Mouse (Mus musculus) liver, embryonic 15.5 days (tissue): ENCODE results near the gene Zfp84. TPM values are rescaled to one million over a fixed set of nuclear protein-coding genes. Genes with fewer than 3 reads are reported as not detected.

Experiments
- ATAC-seq: fragments of 200-750 bp; cut with Nextera tagmentation; 2 replicates; pipeline ENCODE4 v1.8.0; 2017; ENCODE audit warnings: moderate number of reproducible peaks, mild to moderate bottlenecking, moderate library complexity; ENCODE audit not compliant: insufficient read depth
- H3K27ac ChIP-seq: fragments of 300-500 bp; sonication (generic); replicated peaks from 2 replicates; pipeline ENCODE4 v1.5.1; 2015; ENCODE audit warnings: mild to moderate bottlenecking, inconsistent platforms
- H3K27me3 ChIP-seq: fragments of 300-500 bp; sonication (generic); 2 replicates; pipeline ENCODE4 v1.6.1; 2015; ENCODE audit warnings: mild to moderate bottlenecking, inconsistent platforms
- H3K36me3 ChIP-seq: fragments of 300-500 bp; sonication (generic); replicated peaks from 2 replicates; pipeline ENCODE4 v1.6.1; 2015; ENCODE audit warnings: moderate library complexity, mild to moderate bottlenecking, inconsistent platforms
- H3K4me1 ChIP-seq: fragments of 300-500 bp; sonication (generic); replicated peaks from 2 replicates; pipeline ENCODE4 v1.6.1; 2015; ENCODE audit warnings: inconsistent platforms
- H3K4me2 ChIP-seq: fragments of 300-500 bp; sonication (generic); 2 replicates; pipeline ENCODE4 v1.6.1; 2015; ENCODE audit warnings: moderate library complexity, mild to moderate bottlenecking, inconsistent platforms
- H3K4me3 ChIP-seq: fragments of 300-500 bp; sonication (generic); replicated peaks from 2 replicates; pipeline ENCODE4 v1.5.1; 2015; ENCODE audit warnings: mild to moderate bottlenecking, inconsistent platforms
- H3K9ac ChIP-seq: fragments of 300-500 bp; sonication (generic); 2 replicates; pipeline ENCODE4 v1.6.1; 2015; ENCODE audit warnings: moderate library complexity, mild to moderate bottlenecking, inconsistent platforms
- H3K9me3 ChIP-seq: fragments of 300-500 bp; sonication (generic); replicated peaks from 2 replicates; pipeline ENCODE4 v1.6.1; 2016; ENCODE audit warnings: inconsistent platforms
- WGBS: fragments of 180-500 bp; shearing (Covaris S2); methylation state at CpG from one replicate; pipeline ENCODE4 v1.1.7; 2015; ENCODE audit warnings: mixed read lengths; ENCODE audit not compliant: insufficient replicate concordance; 5-methylcytosine and 5-hydroxymethylcytosine counted together
- microRNA counts: library from miRNA; unstranded; fragments of <30 nt; microRNA quantifications from one replicate; lab custom pipeline; 2016
- microRNA-seq: library from miRNA; unstranded; fragments of <30 nt; microRNA quantifications from one replicate; pipeline ENCODE4, GENCODE M21; 2016
- polyA plus RNA-seq: library from polyadenylated mRNA; unstranded; fragments of >200 nt; fragmentation: Nextera tagmentation; extraction: Ambion mirVana; gene quantifications from 2 replicates; pipeline ENCODE4 v1.2.1, GENCODE M21; 2015

Gene Zfp84
- polyA plus RNA-seq, 1 experiment from 2014 or later: 3.2 TPM

DNA sequence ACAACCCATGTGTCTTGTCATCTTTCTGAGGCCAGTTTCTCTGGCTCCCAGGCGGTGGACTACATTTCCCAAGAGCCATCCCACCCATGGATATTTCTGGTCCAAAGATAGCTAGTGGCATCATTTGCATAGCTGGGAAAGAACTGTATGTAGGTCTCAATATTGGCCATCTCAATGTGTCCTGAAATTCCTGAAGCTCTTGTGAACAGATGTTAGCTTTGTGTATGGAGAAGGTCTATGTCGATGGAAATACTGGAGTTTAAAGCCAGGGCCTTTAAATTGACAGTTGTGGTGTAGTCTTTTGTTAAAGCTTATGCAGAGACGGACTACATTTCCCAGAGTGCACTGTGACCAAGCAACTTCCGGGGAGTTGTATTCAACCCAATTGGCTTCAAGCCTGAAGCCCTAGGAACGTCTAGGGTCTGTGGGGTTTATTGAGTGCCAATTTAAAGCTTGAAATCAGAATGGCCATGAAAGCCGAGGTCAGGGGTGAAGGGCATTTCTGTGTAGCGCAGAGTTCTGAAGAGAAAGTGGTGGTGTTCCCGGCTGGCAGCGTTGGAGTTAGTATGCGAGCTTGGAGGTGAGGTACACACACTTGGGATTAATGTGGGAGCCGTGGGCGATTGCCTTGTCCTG is 50.4 kb downstream of the Zfp84 start:
- Histone ChIP-seq H3K4me3 (peak overlapping the region; percentile 72), H3K4me1 (peaks cover 48% of the 10 kb centered on the region), H3K36me3 (peaks cover 27% of the 10 kb centered on the region), H3K9ac (peak overlapping the region; percentile 63), H3K27ac (peak overlapping the region; percentile 78), H3K4me2 (peak overlapping the region; percentile 72), H3K27me3 (no peaks in the 10 kb centered on the region), H3K9me3 (no peaks in the 10 kb centered on the region)
- 2% methylated on average over 12 of the region's 12 CpGs for WGBS
- ATAC-seq: peak; percentile 49

DNA sequence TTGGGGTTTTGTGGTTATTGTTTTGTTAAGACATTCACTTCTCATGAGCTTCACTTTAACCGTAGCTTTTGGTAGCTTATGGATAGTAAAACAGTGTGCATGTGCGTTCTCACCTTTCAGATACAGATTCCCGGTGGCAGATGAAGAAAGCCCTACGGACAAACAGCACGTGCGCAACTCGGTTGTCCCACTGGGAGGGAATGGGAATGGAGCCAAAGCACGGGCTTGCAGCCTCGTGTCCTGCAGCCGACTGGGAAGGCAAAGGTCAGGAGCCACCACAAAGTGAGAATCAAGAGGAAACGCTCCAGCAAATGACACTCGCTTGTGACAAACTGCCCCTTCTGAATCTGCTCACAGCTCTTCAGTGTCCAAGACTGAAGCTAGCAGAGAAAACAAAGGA is 59.6 kb downstream of the Zfp84 start:
- H3K36me3 ChIP-seq: peaks cover 70% of the 10 kb centered on the region
- H3K4me1 ChIP-seq: no peaks in the 10 kb centered on the region
- H3K4me2 ChIP-seq: no peak overlapping the region
- H3K9ac ChIP-seq: no peak overlapping the region
- H3K27me3 ChIP-seq: no peaks in the 10 kb centered on the region
- no peak for ATAC-seq
- H3K27ac ChIP-seq: no peak overlapping the region
- 83% methylated on average over 12 of the region's 12 CpGs for WGBS
- peaks cover 6% of the 10 kb centered on the region; the same call in 1 of the 2 replicates for H3K9me3 ChIP-seq
- H3K4me3 ChIP-seq: no peak overlapping the region

MicroRNA genes within 50 kb of the gene (microRNA counts, 519-probe panel; counts per million panel counts)
- 2,140 counts per million, percentile 30 among the panel's probes with 10 or more counts for microRNA mmu-miR-1964 (lab: Ali Mortazavi, UCI)

Small RNAs within 50 kb of the gene (microRNA-seq; reads per million reads assigned to microRNA genes)
- 4.8 reads per million, percentile 16 among the genes with 10 or more reads in this experiment for gene Mir1964

Other genes with a start within 250 kb of the Zfp84 start
- 2.2 and 2.6 TPM in 2 replicates for gene Sipa1l3, start 249.9 kb upstream of the Zfp84 start, polyA plus RNA-seq
- gene Catsperg2, start 41.5 kb upstream of the Zfp84 start, polyA plus RNA-seq: not detected in 2 replicates
- gene Zfp30, start 15.4 kb downstream of the Zfp84 start, polyA plus RNA-seq: 0.54 and 0.67 TPM in 2 replicates
- gene Zfp790, start 47.6 kb downstream of the Zfp84 start, polyA plus RNA-seq: 2.9 and 4.1 TPM in 2 replicates
- gene Zfp940, start 85.1 kb downstream of the Zfp84 start, polyA plus RNA-seq: 0.36 and 0.83 TPM in 2 replicates
- 0.91 and 0.97 TPM in 2 replicates for gene Zfp420, start 91.4 kb downstream of the Zfp84 start, polyA plus RNA-seq
- 1.4 and 1.7 TPM in 2 replicates for gene Zfp27, start 138.0 kb downstream of the Zfp84 start, polyA plus RNA-seq
- 0.35 and 0.39 TPM in 2 replicates for gene Zfp383, start 139.7 kb downstream of the Zfp84 start, polyA plus RNA-seq
- 1.5 and 1.8 TPM in 2 replicates for gene Zfp74, start 185.5 kb downstream of the Zfp84 start, polyA plus RNA-seq
- 8.2 and 12.5 TPM in 2 replicates for gene Zfp568, start 215.4 kb downstream of the Zfp84 start, polyA plus RNA-seq